Mouse (Mus musculus) adrenal gland (tissue): ENCODE results near the gene Gm26566.

ENCODE experiments used
- intact Hi-C: fragments of 180-260 bp; cut with DNase I; formaldehyde crosslinking; loops from one replicate; pipeline ENCODE4 v1.15.1; 2025
- long read RNA-seq, 2 experiments: library from polyadenylated mRNA; unstranded; transcript quantifications; one replicate each; pipeline ENCODE4 v2.0.0; 2020; ENCODE audit warnings: borderline replicate concordance in 1 of 2; ENCODE audit not compliant: insufficient replicate concordance in 1 of 2

The Gm26566 gene
- long read RNA-seq, experiment 1, result 0 reads
- long read RNA-seq, experiment 2, result 0 reads

DNA sequence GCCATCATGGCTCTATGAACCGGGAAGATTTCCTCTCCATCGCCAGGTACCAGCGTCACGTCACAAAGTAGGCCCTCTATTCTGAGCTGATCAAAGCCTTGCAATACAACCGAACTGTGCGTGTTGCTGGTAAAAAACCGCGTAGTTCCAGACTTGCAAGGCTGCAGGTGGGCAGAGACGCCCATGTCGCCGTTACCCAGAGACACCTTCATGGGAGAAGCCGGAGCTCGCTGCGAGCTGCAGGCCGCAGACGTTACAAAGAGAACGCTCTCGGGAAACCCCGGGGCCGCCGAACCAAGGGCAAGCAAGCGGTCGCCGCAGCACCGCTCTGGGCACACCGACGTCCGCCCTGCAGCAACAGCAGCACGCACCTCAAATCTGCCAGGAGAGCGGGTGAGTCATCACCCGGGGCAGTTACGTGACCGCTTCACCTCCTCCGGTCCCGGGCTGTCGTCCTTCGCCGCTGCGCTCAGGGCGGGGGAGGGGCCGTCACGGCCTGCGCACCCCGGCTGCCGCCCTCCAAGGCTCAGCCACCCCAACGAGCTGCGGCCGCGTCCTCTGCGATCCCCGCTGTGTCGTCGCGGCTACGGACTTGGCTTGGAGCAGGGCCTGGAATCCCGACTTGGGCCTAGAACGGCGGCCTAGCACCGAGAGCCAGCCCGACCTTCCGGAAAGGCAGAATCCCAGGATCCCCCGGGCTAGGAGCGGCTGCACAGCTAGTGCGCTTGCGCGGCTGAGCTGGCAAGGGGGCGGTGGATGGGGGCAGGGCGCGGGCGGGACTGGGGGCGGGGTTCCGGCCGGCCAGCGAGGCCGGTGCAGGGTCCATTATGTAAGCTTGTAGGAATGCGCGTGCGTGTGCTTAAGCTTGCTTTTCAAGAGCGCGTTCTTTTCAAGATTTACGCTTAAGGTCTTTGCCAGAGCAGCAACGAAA is at the start of gene Gm26566, which contains the start of gene Klhl9:
Gene Gm26566 (plus strand): TSS at position 15 of the 931 bp plus-strand sequence.
Gene Klhl9 (minus strand): TSS at position 675 of the 931 bp plus-strand sequence.
- intact Hi-C loops, result no loop called here

DNA sequence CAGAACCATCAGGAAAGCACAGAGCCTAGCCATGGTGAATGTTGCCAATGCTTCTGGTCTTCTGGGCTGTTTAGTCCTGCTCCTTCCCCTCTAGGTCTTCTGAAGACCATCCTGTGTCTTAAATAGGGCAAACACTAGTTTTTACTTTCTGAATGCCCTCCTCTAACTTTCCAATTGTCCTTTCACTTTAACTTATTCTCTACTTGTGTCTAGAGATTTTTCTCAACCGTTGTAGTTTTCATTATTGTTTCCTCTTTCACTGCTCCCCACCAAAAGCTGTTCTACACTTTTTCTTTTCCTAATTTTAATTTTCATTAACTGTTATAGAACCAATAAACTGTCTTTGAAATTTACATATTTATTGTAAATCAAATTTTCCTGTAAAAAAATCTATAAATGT is 44.8 kb upstream of the Gm26566 start, which contains the start of gene Ifna16:
Gene Ifna16 (minus strand): TSS at position 101 of the 400 bp plus-strand sequence.
- intact Hi-C loops, result no loop called here

DNA sequence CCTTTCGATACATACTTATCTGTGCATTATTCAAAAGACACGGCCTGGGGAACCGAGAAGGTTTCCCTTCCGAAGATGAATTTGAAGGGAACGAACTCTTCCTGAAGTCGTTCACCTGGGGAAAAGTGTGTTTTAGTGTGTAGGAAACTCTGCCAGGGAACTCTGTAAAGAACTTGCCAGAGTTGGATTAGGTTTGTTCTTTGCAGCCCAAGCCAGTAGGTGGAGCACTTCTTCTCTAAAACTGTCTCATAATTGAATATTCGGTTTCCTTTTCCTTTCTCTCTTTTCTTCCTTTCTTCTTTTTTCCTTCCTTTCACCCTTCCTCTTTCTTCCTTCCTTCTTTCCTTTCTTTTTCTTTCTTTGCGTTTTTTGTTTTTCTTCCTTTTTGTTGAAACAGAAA is 41.2 kb upstream of the Gm26566 start:
- intact Hi-C loops, result loop anchor here (5.0 kb wide), 1 partner anchor 142 kb away; no protein-coding TSS in a partner anchor

DNA sequence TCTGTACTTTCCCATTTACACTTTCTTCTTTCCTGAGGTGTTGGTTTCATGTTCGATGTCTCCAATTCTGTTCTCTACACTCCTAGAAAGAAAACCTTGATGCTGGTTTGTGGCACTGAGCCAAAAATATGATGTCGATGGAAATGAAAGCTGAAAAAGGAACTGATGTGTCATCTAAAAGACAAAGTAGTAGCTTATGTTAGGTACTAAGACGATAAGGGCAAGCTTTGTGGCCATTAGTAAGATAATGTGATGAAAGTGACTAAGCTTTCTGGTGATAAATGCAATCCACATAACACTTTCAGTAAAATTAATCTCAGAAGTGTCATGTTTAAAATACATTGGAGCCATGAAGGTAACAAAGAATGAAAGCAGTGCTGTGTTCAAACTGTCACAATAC is 40.3 kb upstream of the Gm26566 start:
- intact Hi-C loops, result loop anchor here (5.0 kb wide), 1 partner anchor 141 kb away; no protein-coding TSS in a partner anchor

DNA sequence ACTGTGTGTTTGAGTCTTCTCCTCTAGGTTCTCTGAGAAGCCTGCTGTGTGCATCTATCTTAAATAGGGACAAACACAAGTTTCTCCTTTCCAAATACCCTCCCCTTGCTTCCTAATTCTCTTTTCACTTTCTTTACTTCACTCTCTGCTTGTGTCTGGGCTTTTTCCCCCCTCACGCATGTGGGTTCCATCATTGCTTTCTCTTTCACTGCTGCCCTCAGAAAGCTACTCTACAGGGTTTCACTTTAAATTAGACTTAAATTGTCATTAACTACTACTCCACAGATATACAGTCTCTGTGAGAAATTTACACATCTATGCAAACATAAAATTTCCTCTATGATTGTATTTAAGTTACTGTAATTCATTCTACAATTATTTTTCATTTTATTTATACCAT is 37.8 kb upstream of the Gm26566 start, which contains the start of gene Ifna2:
Gene Ifna2 (minus strand): TSS at position 101 of the 400 bp plus-strand sequence.
- intact Hi-C loops, result loop anchor here (5.0 kb wide), 1 partner anchor 138 kb away; no protein-coding TSS in a partner anchor

DNA sequence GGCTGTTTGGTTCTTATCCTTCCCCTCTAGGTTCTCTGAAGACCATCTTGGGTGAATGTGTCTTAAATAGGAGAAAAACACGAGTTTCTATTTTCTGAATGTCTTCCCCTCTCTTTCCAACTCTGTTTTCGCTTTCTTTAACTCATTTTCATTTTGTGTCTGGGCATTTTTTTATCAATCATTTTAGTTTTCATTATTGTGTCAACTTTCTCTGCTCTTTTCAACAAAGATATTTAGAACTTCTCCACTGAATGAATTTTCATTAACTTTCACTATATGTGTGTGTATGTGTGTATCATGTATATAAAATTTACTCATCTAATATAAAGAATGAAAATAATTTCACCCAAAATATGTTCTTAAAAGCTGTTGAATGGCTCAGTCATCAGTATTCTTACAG is 30.3 kb upstream of the Gm26566 start, which contains the start of gene Ifnab:
Gene Ifnab (minus strand): TSS at position 101 of the 400 bp plus-strand sequence.
- intact Hi-C loops, result no loop called here

DNA sequence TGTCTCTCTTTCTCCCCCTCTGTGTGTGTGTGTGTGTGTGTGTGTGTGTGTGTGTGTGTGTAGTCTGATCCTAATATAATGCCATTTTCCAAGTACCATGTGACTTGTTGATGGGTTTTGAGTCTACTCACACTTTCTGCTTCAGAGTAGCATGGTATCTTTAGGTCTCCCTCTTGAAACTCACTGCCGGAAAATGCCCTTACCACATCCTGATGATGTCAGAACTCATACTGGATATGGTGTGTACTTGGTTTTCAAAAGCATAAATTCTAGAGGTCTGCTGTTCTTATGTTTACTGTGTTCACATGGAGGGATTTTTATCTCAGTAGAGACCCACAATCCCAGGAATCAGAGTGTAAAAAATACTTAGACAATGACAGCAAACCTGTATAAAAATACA is 29.1 kb upstream of the Gm26566 start:
- intact Hi-C loops, result no loop called here

DNA sequence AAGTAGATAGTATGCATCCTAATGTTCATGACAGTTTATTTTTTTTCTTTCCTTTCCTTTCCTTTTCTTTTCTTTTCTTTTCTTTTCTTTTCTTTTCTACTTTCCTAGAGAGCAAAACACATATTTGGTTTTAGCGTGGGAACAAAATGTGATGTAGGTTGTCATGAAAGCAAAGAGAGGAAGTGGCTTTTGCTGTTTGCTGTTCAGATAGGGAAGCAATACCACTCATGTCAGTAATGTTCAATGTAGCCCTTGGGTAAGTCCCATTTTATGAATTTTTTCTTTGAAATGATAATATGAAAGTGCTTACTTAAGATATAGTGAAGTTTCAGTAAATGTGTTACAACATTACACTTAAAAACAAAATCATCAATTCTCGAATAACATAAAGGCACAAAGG is 28.2 kb upstream of the Gm26566 start:
- intact Hi-C loops, result no loop called here

DNA sequence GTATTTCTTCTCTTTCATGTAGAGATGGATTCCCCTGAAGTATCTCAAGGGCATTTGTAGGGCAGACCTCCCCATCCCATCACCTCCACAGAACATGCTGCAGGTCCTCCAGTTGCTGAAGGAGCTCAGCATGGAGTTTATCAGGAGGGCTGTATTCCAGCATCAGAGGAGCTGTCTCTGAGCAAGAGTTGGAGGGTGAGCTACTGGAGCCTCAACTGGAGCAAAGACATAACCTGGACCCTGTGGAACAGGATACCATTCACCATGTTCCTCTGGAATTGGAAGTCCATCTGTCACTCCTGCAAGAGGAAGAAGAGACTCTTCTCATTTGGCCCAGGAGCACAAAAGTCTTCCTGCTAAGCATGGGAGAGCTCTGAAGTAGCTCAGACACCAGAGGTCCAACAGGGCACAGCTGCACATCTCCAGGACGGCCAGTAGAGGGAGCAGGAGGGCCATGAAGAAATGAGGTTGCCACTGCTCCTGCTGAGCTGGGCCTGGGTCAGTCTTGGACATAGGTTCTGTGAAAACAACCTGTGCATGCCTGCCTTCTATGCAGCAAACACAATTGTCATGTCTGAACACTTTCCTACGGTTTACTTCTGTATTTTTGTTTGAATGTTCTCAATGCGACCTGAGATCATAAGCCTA is 25.2 kb upstream of the Gm26566 start:
- intact Hi-C loops, result loop anchor here (1.0 kb wide), 1 partner anchor 31 kb away; no protein-coding TSS in a partner anchor

DNA sequence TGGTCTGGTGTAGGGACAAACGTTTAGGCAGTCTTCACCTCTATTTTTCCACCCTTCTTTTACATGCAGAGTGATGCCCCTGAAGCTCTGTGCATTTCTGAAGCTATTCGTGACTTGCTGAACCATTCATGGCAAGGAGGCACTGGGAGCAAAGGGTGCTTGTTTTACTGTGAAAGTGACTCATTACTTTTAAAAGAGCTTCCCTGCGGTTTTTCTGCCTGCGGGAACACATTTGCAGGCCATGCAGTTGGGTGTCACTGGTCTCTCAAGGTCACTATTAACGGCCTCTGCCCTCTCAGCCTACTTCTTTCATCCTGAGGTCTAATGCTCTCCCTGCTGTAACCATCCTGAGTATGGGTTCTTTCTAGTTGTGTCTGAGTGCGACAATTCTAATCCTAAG is 24.5 kb upstream of the Gm26566 start:
- intact Hi-C loops, result no loop called here

DNA sequence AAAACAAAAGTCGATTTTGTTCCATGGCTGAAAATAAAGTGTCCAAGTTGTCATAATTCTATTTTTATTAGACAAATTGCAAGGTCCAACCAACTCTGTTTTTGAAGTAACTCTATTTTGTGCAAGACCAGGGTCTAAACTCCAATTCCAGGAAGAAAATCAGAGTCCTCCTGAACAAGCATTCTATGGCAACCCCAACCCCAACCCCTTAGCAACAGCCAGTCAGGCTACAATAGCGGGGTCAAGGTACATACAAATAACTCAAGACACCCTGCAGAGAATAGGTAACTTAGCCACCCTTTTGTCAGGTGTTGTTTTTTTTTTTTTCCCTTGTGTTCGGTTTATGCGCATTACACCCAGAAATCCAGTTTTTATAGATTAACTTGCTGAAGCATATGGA is 23.9 kb upstream of the Gm26566 start:
- intact Hi-C loops, result no loop called here

DNA sequence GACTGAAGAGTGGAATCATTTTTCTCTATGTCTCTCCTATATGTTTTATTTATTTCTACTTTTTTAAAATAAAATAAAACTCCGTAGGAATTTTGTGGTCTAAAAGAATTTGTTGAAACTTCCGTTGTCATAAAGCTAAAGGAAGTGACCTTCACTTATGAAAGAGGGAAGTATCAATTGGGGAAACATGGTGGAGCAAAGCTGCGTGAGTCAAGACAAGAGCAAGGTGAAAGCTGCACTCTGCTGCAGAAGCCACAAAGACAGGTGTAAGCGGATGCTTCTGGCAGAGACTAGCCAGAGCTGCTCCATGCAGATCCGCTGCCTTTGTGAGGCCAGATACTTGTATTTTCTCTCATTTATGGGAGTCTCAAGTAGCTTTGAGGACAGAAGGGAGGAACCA is 22.8 kb upstream of the Gm26566 start:
- intact Hi-C loops, result no loop called here

DNA sequence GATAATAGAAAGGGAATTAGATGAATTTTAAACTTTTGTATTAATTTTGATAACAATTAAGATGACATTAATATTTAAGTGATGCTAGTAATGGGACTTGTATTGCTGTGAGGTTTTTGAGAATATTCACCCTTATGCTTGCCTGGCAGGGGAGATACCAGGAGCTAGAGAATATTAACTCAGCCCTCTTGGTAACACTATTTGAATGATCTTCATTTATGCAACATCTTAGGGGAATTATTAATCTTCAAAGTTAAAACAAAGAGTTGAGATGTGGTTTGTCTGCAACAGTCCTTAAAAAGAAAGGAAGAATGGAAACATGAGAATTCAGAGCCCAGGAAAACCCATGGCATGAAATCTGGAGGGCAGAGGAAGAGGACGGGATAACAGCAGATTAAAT is 22.3 kb upstream of the Gm26566 start:
- intact Hi-C loops, result no loop called here

DNA sequence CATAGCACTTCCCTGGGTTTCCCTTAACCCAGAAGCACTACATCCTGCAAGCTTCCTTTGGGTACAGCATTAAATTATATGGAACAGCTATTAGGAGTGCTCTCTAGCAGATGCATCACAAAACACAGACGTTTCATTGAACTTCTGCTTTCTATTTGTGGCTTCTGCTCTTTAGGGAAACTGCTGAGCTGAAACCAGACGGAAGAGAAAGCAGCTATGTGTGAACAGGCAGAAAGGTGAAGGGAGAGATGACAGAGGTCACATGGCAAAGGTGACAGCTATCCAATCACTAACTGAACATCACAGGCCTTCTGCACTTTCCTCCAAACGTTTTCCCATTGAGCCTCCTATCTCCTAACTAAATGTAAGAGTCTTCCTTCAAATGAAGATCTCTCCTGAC is 15.7 kb upstream of the Gm26566 start:
- intact Hi-C loops, result no loop called here

DNA sequence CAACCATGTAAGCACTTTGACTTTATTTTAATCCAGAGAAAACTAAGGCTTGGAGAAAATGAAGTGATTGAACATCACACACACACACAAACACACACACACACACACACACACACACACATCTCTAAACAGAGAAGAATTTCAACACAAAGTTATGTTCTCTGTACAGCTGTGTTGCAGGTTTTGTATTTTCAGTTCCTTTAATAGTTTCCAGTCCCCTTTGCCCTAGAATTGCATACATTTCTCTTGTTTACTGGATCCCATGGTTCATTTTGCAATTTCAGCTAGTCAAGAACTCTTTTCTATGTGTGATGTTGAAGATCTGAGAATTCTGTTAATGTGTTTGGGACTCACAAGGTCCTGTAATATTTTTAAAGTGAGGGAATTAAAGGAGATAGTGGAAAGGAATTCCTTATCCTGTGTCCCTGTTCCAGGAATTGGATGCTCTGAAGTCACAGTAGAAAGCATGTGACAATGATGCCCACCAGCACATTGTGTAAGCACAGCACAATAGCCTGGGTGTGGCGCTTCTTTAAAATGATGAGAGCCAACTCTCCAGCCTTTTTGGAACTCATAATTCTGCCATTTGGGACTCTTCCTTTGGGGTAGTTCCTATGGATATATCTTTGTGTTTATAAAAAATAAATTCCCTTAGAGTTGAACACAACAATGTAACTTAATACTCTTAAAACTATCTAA is 14.3 kb upstream of the Gm26566 start:
- intact Hi-C loops, result no loop called here

DNA sequence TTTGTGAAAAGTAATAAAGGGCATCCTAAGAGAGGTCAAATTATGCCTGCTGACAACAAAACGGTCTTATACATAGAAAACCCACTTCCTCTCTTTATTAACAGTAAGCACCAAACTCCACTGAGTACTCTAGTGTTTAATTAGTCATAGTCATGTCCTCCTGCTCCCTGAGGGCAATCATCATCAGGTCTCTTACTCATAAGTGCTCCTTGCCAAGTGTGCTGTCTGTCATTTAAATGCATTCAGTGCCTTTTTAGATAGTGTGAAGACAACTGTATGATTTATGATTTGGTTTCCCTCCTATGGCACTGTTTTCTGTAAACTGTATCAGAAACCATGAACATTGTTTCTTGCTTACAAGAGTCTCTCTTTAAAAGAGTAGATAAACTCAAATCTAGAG is 7.3 kb upstream of the Gm26566 start:
- intact Hi-C loops, result no loop called here

DNA sequence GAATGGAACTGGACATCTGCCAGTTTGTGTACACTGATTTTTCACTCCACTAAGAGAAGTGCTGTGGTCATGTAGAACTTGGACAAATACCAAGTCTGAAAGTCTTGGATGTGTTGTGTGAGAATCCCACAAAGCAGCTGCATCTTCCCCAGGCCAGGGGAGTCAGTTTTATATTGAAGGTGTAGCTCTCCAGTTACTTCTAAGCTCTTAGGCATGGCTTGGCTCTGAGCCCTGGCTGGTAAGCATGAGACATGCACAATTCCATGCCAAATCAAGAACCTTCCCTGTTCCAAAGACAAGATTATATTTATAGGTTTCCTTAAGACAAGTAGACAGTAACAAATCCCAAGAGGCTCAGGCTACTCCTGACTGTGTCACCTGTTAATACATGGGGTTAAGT is 6.5 kb upstream of the Gm26566 start:
- intact Hi-C loops, result no loop called here

DNA sequence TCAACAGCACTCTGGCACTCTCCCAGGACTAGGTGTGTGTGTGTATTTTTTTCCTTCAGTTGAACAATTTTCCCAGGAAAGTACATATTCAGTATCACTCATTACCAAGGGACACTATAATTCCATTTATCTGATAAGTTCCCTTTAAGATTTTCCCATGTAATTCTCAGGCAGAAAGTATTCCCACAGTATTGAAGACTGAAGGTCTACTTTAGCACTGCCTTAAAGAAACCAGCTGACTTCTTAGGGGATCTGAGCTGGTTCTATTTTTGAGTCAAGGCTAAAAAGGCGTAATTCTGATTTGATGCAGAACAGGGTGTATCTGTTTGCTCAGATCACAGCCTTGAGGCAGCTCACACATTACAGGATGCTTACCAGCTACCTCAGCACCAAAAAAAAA is 2.9 kb upstream of the Gm26566 start:
- intact Hi-C loops, result no loop called here

DNA sequence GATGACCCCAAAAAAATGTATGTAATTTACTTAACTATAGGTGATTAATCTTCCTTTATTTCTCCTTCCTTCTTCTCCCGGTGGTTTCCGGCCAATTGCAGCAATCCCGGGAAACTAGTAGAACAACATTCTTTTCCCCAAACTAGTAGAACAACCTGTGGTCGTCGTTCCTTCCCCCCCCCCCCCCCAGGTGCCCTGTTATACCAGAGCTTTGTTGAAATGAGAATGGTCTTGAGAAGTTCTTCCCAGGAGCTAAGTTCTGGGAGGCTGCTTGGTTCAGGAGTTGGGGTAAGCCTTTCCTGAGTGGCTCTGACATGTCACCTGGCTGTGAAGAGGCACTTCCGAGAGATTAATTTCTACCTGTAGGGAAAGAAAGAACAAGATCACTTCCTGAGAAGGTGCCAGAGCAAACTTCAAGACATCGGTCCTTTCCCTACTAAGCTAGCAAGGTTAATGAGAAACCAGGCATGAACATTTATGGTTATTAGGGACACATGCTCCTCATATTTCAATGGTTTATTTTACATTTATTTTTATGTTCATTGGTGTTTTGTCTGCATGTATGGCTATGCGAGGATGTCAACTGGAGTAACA is 2.0 kb downstream of the Gm26566 start:
- intact Hi-C loops, result no loop called here

DNA sequence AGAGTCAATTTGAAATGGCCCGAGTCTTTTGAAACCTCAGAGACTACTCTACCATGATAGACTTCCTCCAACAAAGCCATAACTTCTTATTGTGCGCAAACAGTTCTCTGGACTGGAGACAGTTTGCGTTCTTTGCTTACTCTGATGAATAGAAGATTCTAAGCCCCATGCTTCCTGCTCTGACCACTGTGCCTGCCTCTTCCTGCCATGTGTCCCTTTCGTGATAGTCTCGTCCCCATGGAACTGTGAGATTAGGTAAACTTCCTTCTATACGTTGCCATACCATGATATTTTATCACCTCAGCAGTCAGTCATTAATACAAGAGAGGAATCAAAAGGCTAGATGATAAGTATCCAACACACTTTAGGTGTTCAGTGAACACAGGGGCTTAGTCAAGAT is 5.1 kb downstream of the Gm26566 start:
- intact Hi-C loops, result loop anchor here (1.0 kb wide), 1 partner anchor 30 kb away; no protein-coding TSS in a partner anchor

DNA sequence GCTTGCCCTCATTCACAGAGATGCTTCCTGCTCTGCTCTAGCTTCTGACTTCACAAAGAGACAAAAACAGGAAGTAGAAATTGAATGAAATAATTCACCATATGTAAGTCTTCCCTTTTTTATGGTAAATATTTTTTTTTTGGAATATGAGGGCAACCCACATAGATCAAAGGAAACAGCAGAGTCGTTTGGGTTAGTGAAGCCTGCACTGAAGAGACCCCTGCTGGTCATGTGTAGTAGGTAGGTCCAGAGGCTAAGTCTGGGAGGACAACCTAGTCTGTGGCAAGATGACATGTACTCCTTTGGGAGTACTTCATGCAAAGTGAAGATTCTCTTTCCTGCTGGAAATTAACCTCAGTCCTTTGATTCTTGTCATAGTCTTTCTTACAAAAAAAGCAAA is 5.7 kb downstream of the Gm26566 start:
- intact Hi-C loops, result loop anchor here (1.0 kb wide), 1 partner anchor 31 kb away; no protein-coding TSS in a partner anchor
